Mouse (Mus musculus): ENCODE results near the gene Slco2a1. TPM values are rescaled to one million over a fixed set of nuclear protein-coding genes. Genes with fewer than 3 reads are reported as not detected.

Slco2a1 gene
- 6.5 and 7.0 TPM in 2 replicates for polyA plus RNA-seq (2014; fragmentation: Nextera tagmentation; extraction: Ambion mirVana)

DNA sequence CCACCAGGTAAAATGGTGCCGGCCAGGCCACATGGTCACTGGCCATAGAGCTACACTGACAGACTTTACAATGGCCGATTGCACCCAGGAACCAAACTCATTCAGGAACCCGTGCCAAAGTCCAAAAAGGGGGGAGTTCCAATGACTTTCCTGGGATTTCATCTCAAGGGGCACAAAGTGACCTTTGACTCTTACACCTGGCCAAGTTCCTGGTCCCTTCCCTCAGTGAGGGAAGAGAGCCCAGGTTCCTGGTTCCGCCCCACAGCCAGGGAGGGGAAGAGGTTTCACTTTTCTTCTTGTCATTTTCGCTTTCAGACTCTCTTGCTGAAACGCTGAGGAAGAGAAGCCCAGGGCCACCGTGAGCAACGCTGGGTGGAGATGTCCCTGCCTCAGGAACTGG is at the start of gene Slco2a1:
Gene Slco2a1, plus strand, starts transcription at position 251 of the 400 bp plus-strand sequence.
- WGBS, result 85% methylated on average over 8 of the region's 8 CpGs
- Histone ChIP-seq H3K4me3 (ENCODE audit: control insufficient read depth in 1 of 2, insufficient read depth in 1 of 2, low read depth in 1 of 2, low read length in 2 of 2) (no peak within 1 kb of the TSS), H3K36me3 (ENCODE audit: control insufficient read depth, insufficient read depth, low read length) (no peaks in the 10 kb centered on the region), H3K9me3 (ENCODE audit: control insufficient read depth, low read length) (no peaks in the 10 kb centered on the region), H3K4me1 (ENCODE audit: control insufficient read depth in 2 of 2, insufficient read depth in 2 of 2, low read length in 2 of 2) (peaks cover 22 to 26% of the 10 kb centered on the region in 2 experiments), H3K4me2 (ENCODE audit: low read length) (no peak within 1 kb of the TSS), H3K27me3 (ENCODE audit: control insufficient read depth, insufficient read depth, low read length) (no peaks in the 10 kb centered on the region), H3K27ac (replicated peaks in 1 of 2; ENCODE audit: control insufficient read depth in 1 of 2, insufficient read depth in 1 of 2, low read depth in 2 of 2, low read length in 2 of 2) (no peak within 1 kb of the TSS), H3K9ac (ENCODE audit: low read length) (no peak within 1 kb of the TSS)
- ATAC-seq (ENCODE audit: insufficient number of reproducible peaks, insufficient read depth, low FRiP score, low read depth), result no peak

DNA sequence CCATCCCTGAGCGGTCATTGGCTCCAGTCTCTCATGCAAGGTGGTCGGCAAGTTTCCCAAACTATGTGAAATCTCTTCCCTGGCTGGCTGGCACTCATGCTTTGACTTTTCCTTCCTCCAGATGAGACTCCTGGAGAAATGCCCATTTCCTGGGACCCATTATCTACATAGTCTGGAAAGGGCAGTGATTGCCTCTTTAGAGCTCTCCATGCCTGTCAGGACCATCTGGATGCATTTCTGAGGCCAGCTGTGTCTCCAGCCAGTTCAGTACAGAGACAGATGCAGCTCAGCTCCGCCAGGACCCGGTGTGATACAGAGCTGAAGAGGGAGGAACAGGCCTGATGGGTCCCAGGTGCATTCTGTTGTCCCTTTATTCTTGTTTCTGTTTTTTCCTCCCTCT is 46.3 kb upstream of the Slco2a1 start:
- no peak overlapping the region for H3K4me3 ChIP-seq (ENCODE audit: control insufficient read depth in 1 of 2, insufficient read depth in 1 of 2, low read depth in 1 of 2, low read length in 2 of 2)
- no peaks in the 10 kb centered on the region for H3K27me3 ChIP-seq (ENCODE audit: control insufficient read depth, insufficient read depth, low read length)
- WGBS, result 71% methylated on average over 4 of the region's 4 CpGs

DNA sequence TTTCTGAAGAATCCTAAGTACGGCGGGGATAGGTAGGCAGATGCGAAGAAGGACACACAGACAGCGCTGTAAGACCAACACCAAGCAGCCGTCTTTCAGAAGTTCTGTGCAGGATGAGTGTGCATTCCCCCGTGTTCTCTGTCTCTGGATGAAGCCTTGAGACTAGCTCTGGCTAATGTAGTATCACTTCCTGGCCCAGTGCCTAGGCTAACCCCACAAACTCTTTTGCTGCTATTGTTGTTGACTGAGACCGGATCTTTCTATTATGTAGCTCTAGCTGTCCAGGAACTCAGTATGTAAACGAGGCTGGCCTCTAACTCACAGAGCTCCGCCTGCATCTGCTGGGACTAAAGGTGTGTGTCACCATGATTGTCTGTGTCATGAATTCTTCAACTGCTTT is 43.6 kb upstream of the Slco2a1 start:
- Histone ChIP-seq H3K27ac (replicated peaks in 1 of 2; ENCODE audit: control insufficient read depth in 1 of 2, insufficient read depth in 1 of 2, low read depth in 2 of 2, low read length in 2 of 2) (no peak overlapping the region), H3K9ac (ENCODE audit: low read length) (no peak overlapping the region), H3K4me3 (ENCODE audit: control insufficient read depth in 1 of 2, insufficient read depth in 1 of 2, low read depth in 1 of 2, low read length in 2 of 2) (no peak overlapping the region), H3K36me3 (ENCODE audit: control insufficient read depth, insufficient read depth, low read length) (no peaks in the 10 kb centered on the region), H3K9me3 (ENCODE audit: control insufficient read depth, low read length) (no peaks in the 10 kb centered on the region), H3K4me2 (ENCODE audit: low read length) (no peak overlapping the region), H3K4me1 (ENCODE audit: control insufficient read depth in 2 of 2, insufficient read depth in 2 of 2, low read length in 2 of 2) (0 out of 4 replicates have a peak, but pooled peaks cover 0 to 3% of the 10 kb centered on the region in 2 experiments), H3K27me3 (ENCODE audit: control insufficient read depth, insufficient read depth, low read length) (no peaks in the 10 kb centered on the region)
- 88% methylated on average over 9 of the region's 9 CpGs for WGBS
- ATAC-seq (ENCODE audit: insufficient number of reproducible peaks, insufficient read depth, low FRiP score, low read depth), result no peak

More for the DNA sequence above, 46.3 kb upstream of the Slco2a1 start:
- H3K36me3 ChIP-seq (ENCODE audit: control insufficient read depth, insufficient read depth, low read length), result no peaks in the 10 kb centered on the region
- ATAC-seq (ENCODE audit: insufficient number of reproducible peaks, insufficient read depth, low FRiP score, low read depth), result no peak
- no peak overlapping the region for H3K27ac ChIP-seq (replicated peaks in 1 of 2; ENCODE audit: control insufficient read depth in 1 of 2, insufficient read depth in 1 of 2, low read depth in 2 of 2, low read length in 2 of 2)
- H3K4me2 ChIP-seq (ENCODE audit: low read length), result no peak overlapping the region
- H3K9me3 ChIP-seq (ENCODE audit: control insufficient read depth, low read length), result no peaks in the 10 kb centered on the region
- H3K4me1 ChIP-seq (ENCODE audit: control insufficient read depth in 2 of 2, insufficient read depth in 2 of 2, low read length in 2 of 2), result 0 out of 4 replicates have a peak, but pooled peaks cover 0 to 3% of the 10 kb centered on the region in 2 experiments
- H3K9ac ChIP-seq (ENCODE audit: low read length), result no peak overlapping the region

DNA sequence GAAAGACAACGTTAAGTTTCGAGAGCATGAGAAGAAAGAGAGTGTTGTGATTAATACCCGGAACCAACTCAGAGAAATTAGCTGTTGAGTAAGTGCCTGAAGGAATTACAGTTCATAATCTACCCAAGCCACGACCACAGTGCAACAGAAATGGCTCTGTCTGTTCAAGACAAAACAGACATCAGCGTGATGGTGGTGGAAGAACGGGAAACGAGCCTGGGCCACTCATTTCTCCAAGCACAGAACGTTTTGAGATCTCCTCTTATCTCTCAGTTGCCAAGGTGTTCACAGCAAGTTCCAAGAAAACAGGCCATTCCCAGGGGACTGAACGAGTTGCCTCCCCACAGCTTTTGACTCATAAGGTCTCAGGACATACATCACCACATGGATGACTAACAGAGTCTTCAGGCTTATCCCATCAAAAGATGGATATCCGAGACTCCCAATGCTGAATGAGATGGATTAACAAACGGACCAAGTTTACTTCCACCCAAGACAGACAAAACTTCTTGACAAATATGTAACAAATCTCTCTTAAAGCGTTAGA is 42.0 kb upstream of the Slco2a1 start:
- Histone ChIP-seq H3K27me3 (ENCODE audit: control insufficient read depth, insufficient read depth, low read length) (no peaks in the 10 kb centered on the region), H3K4me3 (ENCODE audit: control insufficient read depth in 1 of 2, insufficient read depth in 1 of 2, low read depth in 1 of 2, low read length in 2 of 2) (no peak overlapping the region), H3K9me3 (ENCODE audit: control insufficient read depth, low read length) (no peaks in the 10 kb centered on the region), H3K36me3 (ENCODE audit: control insufficient read depth, insufficient read depth, low read length) (no peaks in the 10 kb centered on the region), H3K4me2 (ENCODE audit: low read length) (no peak overlapping the region), H3K27ac (replicated peaks in 1 of 2; ENCODE audit: control insufficient read depth in 1 of 2, insufficient read depth in 1 of 2, low read depth in 2 of 2, low read length in 2 of 2) (no peak overlapping the region), H3K9ac (ENCODE audit: low read length) (no peak overlapping the region), H3K4me1 (ENCODE audit: control insufficient read depth in 2 of 2, insufficient read depth in 2 of 2, low read length in 2 of 2) (0 out of 4 replicates have a peak, but pooled peaks cover 0 to 3% of the 10 kb centered on the region in 2 experiments)
- ATAC-seq (ENCODE audit: insufficient number of reproducible peaks, insufficient read depth, low FRiP score, low read depth), result no peak
- WGBS, result 72% methylated on average over 12 of the region's 12 CpGs

DNA sequence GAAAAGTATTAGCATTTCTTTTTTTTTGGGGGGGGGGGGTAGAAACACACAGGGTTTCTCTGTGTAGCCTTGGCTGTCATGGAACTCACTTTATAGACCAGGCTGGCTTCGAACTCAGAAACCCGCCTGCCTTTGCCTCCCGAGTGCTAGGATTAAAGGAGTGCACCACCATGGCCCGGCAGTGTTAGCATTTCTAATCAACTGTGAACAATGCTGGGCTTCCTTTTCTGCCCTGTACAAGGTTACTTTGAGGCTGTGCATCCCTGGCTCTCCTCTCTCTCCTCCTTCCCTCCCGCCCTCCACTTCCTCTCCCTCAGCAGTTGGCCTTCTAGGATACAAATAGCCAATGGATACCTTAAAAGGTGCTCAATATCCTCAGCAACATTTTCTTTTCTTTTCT is 39.8 kb upstream of the Slco2a1 start:
- WGBS, result 64% methylated on average over 5 of the region's 5 CpGs
- H3K9me3 ChIP-seq (ENCODE audit: control insufficient read depth, low read length), result no peaks in the 10 kb centered on the region
- no peaks in the 10 kb centered on the region for H3K36me3 ChIP-seq (ENCODE audit: control insufficient read depth, insufficient read depth, low read length)
- H3K27me3 ChIP-seq (ENCODE audit: control insufficient read depth, insufficient read depth, low read length), result no peaks in the 10 kb centered on the region
- no peak for ATAC-seq (ENCODE audit: insufficient number of reproducible peaks, insufficient read depth, low FRiP score, low read depth)
- H3K27ac ChIP-seq (replicated peaks in 1 of 2; ENCODE audit: control insufficient read depth in 1 of 2, insufficient read depth in 1 of 2, low read depth in 2 of 2, low read length in 2 of 2), result no peak overlapping the region
- no peak overlapping the region for H3K4me3 ChIP-seq (ENCODE audit: control insufficient read depth in 1 of 2, insufficient read depth in 1 of 2, low read depth in 1 of 2, low read length in 2 of 2)
- H3K9ac ChIP-seq (ENCODE audit: low read length), result no peak overlapping the region
- H3K4me1 ChIP-seq (ENCODE audit: control insufficient read depth in 2 of 2, insufficient read depth in 2 of 2, low read length in 2 of 2), result no peaks in the 10 kb centered on the region
- no peak overlapping the region for H3K4me2 ChIP-seq (ENCODE audit: low read length)

DNA sequence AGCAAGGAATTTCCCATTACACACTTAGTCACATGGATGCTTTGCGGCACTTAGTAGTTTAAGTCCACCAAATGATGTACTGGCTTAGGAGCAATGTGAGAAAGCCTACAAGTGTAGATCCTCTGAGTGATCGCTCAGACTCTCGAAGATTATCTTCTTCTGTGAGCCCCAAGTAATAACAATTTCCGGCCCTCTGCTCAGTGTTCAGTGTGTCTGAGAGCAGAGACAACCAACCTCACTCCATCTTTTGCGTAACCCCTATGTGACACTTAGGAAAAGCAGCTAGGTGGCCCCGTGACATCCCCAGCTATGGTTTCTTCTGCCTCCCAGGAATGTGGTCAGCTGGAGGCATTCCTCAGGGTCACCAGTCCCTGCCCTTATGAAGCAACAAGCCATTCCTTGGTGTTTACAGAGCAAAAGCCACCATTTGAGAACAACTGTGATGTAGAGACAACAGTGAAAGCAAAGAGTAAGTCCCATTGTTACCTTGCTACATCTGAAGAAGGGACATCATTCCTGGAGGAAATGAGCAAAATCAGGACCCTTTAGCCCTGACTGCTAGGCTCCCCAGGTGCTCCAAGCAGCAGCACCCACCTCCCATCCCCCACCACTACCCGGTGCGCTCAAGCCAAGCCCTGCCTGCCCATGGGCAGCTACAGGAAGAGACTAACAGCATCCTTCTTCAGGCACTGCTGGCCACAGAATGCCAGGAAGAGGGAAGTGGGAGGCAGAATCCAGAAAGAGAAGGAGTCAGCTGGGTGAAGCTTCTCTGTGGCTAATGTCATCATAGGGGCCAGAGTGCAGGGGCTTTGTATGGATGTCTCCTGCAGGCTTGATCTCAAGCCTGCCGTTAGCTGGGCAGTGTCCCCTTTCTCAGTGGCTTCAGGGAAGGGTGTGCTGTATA is 37.2 kb upstream of the Slco2a1 start:
- WGBS, result 80% methylated on average over 9 of the region's 9 CpGs
- no peak overlapping the region for H3K9ac ChIP-seq (ENCODE audit: low read length)
- no peaks in the 10 kb centered on the region for H3K4me1 ChIP-seq (ENCODE audit: control insufficient read depth in 2 of 2, insufficient read depth in 2 of 2, low read length in 2 of 2)
- no peaks in the 10 kb centered on the region for H3K27me3 ChIP-seq (ENCODE audit: control insufficient read depth, insufficient read depth, low read length)
- no peak for ATAC-seq (ENCODE audit: insufficient number of reproducible peaks, insufficient read depth, low FRiP score, low read depth)
- H3K9me3 ChIP-seq (ENCODE audit: control insufficient read depth, low read length), result no peaks in the 10 kb centered on the region
- no peak overlapping the region for H3K4me3 ChIP-seq (ENCODE audit: control insufficient read depth in 1 of 2, insufficient read depth in 1 of 2, low read depth in 1 of 2, low read length in 2 of 2)
- no peak overlapping the region for H3K27ac ChIP-seq (replicated peaks in 1 of 2; ENCODE audit: control insufficient read depth in 1 of 2, insufficient read depth in 1 of 2, low read depth in 2 of 2, low read length in 2 of 2)
- no peak overlapping the region for H3K4me2 ChIP-seq (ENCODE audit: low read length)
- no peaks in the 10 kb centered on the region for H3K36me3 ChIP-seq (ENCODE audit: control insufficient read depth, insufficient read depth, low read length)

DNA sequence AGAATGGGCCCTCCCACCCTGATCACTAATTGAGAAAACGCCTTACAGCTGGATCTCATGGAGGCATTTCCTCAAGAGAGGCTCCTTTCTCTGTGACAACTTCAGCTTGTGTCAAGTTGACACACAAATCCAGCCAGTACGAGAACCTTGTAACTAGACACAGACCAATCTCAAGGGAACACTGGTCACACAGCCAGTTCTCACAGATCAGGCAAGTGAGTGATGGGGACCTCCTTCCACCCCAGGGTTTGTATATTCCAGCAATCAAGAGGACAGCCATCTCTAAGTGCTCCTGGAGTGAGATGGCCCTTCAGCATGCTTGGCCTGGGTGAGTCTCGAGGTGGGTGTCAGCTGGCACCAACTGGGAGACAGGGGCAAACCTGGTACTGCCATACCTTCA is 32.6 kb upstream of the Slco2a1 start:
- no peaks in the 10 kb centered on the region for H3K27me3 ChIP-seq (ENCODE audit: control insufficient read depth, insufficient read depth, low read length)
- 77% methylated on average over 3 of the region's 3 CpGs for WGBS

More for the DNA sequence above, 32.6 kb upstream of the Slco2a1 start:
- no peak for ATAC-seq (ENCODE audit: insufficient number of reproducible peaks, insufficient read depth, low FRiP score, low read depth)
- Histone ChIP-seq H3K9me3 (ENCODE audit: control insufficient read depth, low read length) (no peaks in the 10 kb centered on the region), H3K36me3 (ENCODE audit: control insufficient read depth, insufficient read depth, low read length) (no peaks in the 10 kb centered on the region), H3K4me3 (ENCODE audit: control insufficient read depth in 1 of 2, insufficient read depth in 1 of 2, low read depth in 1 of 2, low read length in 2 of 2) (no peak overlapping the region), H3K4me2 (ENCODE audit: low read length) (no peak overlapping the region), H3K9ac (ENCODE audit: low read length) (no peak overlapping the region), H3K27ac (replicated peaks in 1 of 2; ENCODE audit: control insufficient read depth in 1 of 2, insufficient read depth in 1 of 2, low read depth in 2 of 2, low read length in 2 of 2) (no peak overlapping the region), H3K4me1 (ENCODE audit: control insufficient read depth in 2 of 2, insufficient read depth in 2 of 2, low read length in 2 of 2) (no peaks in the 10 kb centered on the region)

Measured in heart, embryonic 14.5 days (tissue).